Mouse (Mus musculus): Measurements from ENCODE around the gene Ube2l6.

DNA sequence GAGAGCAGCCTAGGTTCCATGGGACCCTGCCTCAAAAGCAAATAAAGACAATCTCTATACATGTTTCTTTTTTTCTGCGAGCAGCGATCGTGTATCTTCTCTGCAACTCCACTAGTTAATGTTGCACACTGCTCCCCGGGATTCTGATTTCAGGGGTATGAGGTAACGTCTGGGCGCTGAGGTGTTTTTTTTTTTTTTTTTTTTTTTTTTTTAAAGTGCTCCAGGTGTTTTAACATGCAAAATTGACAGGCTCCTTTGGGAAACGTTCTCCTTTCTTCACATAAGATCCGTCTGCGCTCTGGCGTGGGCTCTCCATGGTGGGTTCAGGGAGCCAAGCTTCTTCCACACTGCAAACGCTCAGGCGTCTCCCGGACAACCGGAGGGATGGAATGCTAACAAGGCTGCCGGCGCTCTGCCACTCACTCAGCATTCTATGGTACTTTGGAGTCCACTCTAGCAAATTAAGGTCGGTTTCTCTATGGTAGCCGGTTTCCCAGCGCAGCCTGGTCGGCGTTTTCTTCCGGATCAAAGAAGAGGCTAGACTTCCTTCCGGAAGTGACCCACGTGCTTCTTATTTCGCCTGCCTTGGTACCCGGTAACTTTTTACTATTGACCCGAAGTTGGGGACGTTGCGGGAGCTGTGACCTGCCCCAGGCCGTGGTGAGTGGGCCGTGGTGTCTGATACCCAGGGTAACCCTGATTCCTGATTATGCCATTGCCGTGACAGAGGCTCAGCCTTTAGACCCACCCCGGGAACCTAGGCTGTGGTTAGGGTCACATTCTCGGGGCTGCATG, 28.1 kb downstream of the Ube2l6 start, which contains the start of gene Timm10:
- TF ChIP-seq MYOD1 (IDR thresholded peaks at IDR 0.05; ENCODE audit: control insufficient read depth, insufficient read length, low read depth): no peak
- TF ChIP-seq CTCF (IDR thresholded peaks at IDR 0.05; ENCODE audit: control insufficient read depth, insufficient read depth, insufficient read length): no peak
- peak; percentile 99 for TF ChIP-seq MAX (IDR thresholded peaks at IDR 0.05)
